Mouse (Mus musculus) embryonic facial prominence, embryonic 15.5 days (tissue): ENCODE data around the gene Commd9. TPM values are rescaled to one million over a fixed set of nuclear protein-coding genes. Genes with fewer than 3 reads are reported as not detected.

Experiments used
- ATAC-seq: fragments of 200-750 bp; cut with Nextera tagmentation; 2 replicates; pipeline ENCODE4 v1.8.0; 2017; ENCODE audit warnings: low read depth, moderate TSS enrichment; ENCODE audit not compliant: insufficient number of reproducible peaks, low FRiP score, low TSS enrichment
- H3K27ac ChIP-seq: fragments of 300-500 bp; sonication (generic); replicated peaks from 2 replicates; pipeline ENCODE4 v1.5.1; 2015; ENCODE audit warnings: mild to moderate bottlenecking, inconsistent platforms
- H3K27me3 ChIP-seq: fragments of 300-500 bp; sonication (generic); 2 replicates; pipeline ENCODE4 v1.6.1; 2015; ENCODE audit warnings: inconsistent platforms
- H3K36me3 ChIP-seq: fragments of 300-500 bp; sonication (generic); 2 replicates; pipeline ENCODE4 v1.6.1; 2015; ENCODE audit warnings: mild to moderate bottlenecking, inconsistent platforms
- H3K4me1 ChIP-seq: fragments of 300-500 bp; sonication (generic); 2 replicates; pipeline ENCODE4 v1.6.1; 2015; ENCODE audit warnings: inconsistent platforms
- H3K4me2 ChIP-seq: fragments of 300-500 bp; sonication (generic); replicated peaks from 2 replicates; pipeline ENCODE4 v1.6.1; 2015; ENCODE audit warnings: mild to moderate bottlenecking, inconsistent platforms
- H3K4me3 ChIP-seq: fragments of 300-500 bp; sonication (generic); replicated peaks from 2 replicates; pipeline ENCODE4 v1.5.1; 2015; ENCODE audit warnings: mild to moderate bottlenecking, inconsistent platforms
- H3K9ac ChIP-seq: fragments of 300-500 bp; sonication (generic); 2 replicates; pipeline ENCODE4 v1.6.1; 2015; ENCODE audit warnings: inconsistent platforms
- H3K9me3 ChIP-seq: fragments of 300-500 bp; sonication (generic); replicated peaks from 2 replicates; pipeline ENCODE4 v1.6.1; 2016; ENCODE audit warnings: inconsistent platforms
- WGBS: fragments of 180-500 bp; shearing (Covaris S2); methylation state at CpG from one replicate; pipeline ENCODE4 v1.1.7; 2015; 5-methylcytosine and 5-hydroxymethylcytosine counted together
- polyA plus RNA-seq: library from polyadenylated mRNA; unstranded; fragments of >200 nt; fragmentation: Nextera tagmentation; extraction: Ambion mirVana; gene quantifications from 2 replicates; pipeline ENCODE4 v1.2.1, GENCODE M21; 2015

Gene Commd9
- polyA plus RNA-seq, 1 experiment from 2014 or later: 66.8 TPM

DNA sequence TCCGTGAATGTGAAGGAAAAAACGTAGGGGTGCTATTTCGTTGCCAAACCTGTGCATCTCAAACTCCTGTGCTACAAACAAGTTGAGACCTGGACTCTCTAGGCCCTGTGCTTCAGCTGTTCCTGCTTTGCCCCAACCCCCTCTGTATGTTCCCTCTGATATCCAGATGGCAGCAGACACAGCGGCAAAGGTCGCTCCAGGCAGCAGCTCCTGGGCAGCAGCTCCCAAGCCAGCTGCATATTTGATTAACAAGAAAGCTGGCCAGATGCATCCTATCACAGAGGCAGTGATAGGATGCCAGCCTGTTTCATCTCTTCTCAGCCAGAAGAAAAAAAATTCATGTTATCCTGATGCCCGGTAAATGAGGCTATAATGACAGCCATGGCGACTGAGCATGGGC, 32.5 kb downstream of the Commd9 start:
- 64% methylated on average over 7 of the region's 7 CpGs for WGBS

DNA sequence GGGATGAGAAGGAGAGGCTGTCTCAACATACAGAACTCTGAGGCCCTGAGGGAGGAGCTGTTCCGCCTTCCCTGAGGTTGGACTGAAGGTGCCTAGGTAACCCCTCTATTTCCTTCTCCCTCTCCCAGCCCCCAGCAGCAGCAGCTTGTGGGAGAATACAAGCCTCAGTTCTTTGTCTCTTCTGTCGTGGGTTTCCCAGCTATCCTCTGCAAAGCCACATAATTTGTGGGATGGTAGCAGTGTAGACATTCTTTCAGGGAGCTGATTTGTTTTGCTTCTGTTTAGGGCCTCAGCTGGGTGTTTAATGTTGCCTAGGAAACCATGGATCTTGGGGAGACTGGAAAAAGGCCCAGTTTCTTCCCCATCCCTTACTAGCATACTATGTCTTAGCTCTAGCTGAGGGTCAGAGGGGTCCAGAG, 34.1 kb downstream of the Commd9 start:
- Histone ChIP-seq H3K4me3 (no peak overlapping the region), H3K36me3 (no peaks in the 10 kb centered on the region), H3K9me3 (no peaks in the 10 kb centered on the region), H3K27me3 (no peaks in the 10 kb centered on the region), H3K27ac (no peak overlapping the region), H3K9ac (no peak overlapping the region), H3K4me1 (no peaks in the 10 kb centered on the region), H3K4me2 (no peak overlapping the region)
- 0 out of 2 replicates have a peak, but pooled peaks have one; percentile 15 for ATAC-seq
- WGBS: 41% methylated on average over 2 of the region's 2 CpGs

More for the DNA sequence above, 32.5 kb downstream of the Commd9 start:
- H3K4me1 ChIP-seq: no peaks in the 10 kb centered on the region
- no peaks in the 10 kb centered on the region for H3K36me3 ChIP-seq
- H3K27me3 ChIP-seq: no peaks in the 10 kb centered on the region
- no peak overlapping the region for H3K27ac ChIP-seq
- no peak overlapping the region for H3K4me2 ChIP-seq
- no peak overlapping the region for H3K9ac ChIP-seq
- no peak for ATAC-seq
- H3K4me3 ChIP-seq: no peak overlapping the region
- H3K9me3 ChIP-seq: no peaks in the 10 kb centered on the region

DNA sequence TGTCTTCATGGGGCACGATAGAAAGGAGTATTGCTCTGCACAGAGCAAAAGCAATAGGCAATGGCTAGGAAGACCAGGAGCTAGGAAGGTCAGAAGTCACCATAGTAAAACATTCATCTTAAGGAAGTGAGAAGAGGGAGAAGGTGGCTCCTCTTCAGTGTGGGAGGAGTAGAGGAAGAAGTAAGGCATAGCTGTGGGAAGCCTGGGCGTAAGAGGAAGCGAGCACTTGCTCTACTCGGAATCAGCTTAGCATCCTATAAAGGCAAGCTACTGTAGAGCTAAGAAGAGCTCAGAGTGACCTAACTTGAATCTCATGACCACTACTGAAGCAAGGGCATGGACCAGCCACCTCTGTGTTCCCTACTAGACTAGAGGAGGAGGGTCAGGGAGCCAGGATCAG, 36.3 kb downstream of the Commd9 start:
- H3K36me3 ChIP-seq: no peaks in the 10 kb centered on the region
- WGBS: 89% methylated on average over 4 of the region's 4 CpGs
- H3K27ac ChIP-seq: no peak overlapping the region
- no peak for ATAC-seq
- no peak overlapping the region for H3K4me2 ChIP-seq
- H3K4me1 ChIP-seq: no peaks in the 10 kb centered on the region
- no peaks in the 10 kb centered on the region for H3K9me3 ChIP-seq
- no peak overlapping the region for H3K9ac ChIP-seq
- no peak overlapping the region for H3K4me3 ChIP-seq
- no peaks in the 10 kb centered on the region for H3K27me3 ChIP-seq

DNA sequence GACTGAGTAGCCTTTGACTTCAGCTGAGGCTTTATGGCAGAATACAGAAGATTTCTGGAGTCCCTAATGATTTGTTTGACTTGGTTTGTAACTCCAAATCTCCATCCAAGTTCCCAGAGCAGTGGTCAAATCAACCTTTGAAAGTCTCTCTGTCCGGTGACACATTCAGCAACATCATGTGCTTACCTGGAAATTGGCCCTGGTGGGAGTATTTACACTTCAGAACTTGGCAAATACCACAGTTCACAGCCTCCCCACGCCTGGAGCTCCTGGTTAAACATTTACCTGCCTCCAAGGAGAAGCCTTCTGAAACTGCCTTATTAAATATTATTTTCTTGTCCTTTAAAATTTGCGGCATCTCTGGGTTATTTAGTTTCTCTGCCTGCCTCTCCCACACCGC, 37.1 kb downstream of the Commd9 start:
- H3K4me1 ChIP-seq: no peaks in the 10 kb centered on the region
- H3K36me3 ChIP-seq: no peaks in the 10 kb centered on the region
- no peak overlapping the region for H3K4me3 ChIP-seq
- H3K9me3 ChIP-seq: no peaks in the 10 kb centered on the region
- ATAC-seq: no peak
- H3K9ac ChIP-seq: no peak overlapping the region
- H3K27me3 ChIP-seq: no peaks in the 10 kb centered on the region
- WGBS: 78% methylated on average over 4 of the region's 4 CpGs
- no peak overlapping the region for H3K27ac ChIP-seq
- no peak overlapping the region for H3K4me2 ChIP-seq

DNA sequence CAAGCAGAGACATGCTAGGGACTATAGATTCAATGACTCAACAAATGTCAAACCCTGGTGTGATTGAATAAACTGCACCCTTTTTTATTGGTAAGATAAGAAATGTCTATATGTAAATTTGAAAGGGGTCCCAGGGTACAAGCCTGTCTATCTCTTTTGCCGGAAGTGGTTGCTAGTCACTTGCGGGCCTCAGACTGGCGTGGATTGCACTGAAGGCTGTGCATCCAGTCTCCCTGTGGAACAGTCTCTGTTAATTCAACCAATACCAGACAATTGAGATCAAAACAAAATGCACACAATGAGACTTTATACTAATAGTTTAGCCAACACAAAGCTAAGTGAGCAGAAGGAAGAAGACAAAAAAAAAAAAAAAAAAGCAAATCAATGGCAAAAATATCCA, 39.1 kb downstream of the Commd9 start:
- no peak overlapping the region for H3K9ac ChIP-seq
- H3K9me3 ChIP-seq: no peaks in the 10 kb centered on the region
- H3K27ac ChIP-seq: no peak overlapping the region
- H3K4me3 ChIP-seq: no peak overlapping the region
- no peaks in the 10 kb centered on the region for H3K27me3 ChIP-seq
- H3K4me2 ChIP-seq: no peak overlapping the region
- no peak for ATAC-seq
- no peaks in the 10 kb centered on the region for H3K4me1 ChIP-seq
- no peaks in the 10 kb centered on the region for H3K36me3 ChIP-seq
- 77% methylated on average over 3 of the region's 3 CpGs for WGBS

DNA sequence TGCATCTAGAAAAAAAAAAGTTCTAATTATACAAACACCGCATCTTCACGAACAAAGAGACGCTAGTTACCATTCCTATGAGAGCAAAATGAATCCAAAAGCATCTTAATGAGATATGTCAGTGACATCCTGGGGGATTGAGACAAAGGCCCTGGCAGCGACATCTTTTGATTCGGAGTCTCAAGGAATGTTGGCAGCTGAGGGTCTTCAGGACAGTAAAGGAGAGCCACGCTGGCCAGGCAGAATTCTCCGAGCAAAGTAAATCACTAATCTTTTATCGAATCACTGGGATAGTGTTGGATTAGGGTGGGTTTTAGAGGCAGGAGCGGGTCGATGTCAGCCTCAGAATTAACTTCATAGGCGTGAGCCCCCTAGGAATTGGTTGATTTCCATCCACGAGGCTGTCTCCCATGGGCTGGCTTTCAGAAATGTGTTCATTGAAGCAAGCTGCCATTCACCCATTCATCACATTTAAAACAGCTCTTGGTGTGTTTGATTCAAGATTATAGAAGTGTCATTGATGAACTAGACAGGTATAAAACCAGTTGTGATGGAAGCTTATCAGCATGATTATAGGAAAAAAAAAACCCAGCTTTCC, 39.6 kb downstream of the Commd9 start:
- Histone ChIP-seq H3K4me1 (no peaks in the 10 kb centered on the region), H3K9ac (no peak overlapping the region), H3K4me3 (no peak overlapping the region), H3K27ac (no peak overlapping the region), H3K4me2 (no peak overlapping the region), H3K36me3 (no peaks in the 10 kb centered on the region), H3K9me3 (no peaks in the 10 kb centered on the region), H3K27me3 (no peaks in the 10 kb centered on the region)
- 67% methylated on average over 12 of the region's 12 CpGs for WGBS
- no peak for ATAC-seq

DNA sequence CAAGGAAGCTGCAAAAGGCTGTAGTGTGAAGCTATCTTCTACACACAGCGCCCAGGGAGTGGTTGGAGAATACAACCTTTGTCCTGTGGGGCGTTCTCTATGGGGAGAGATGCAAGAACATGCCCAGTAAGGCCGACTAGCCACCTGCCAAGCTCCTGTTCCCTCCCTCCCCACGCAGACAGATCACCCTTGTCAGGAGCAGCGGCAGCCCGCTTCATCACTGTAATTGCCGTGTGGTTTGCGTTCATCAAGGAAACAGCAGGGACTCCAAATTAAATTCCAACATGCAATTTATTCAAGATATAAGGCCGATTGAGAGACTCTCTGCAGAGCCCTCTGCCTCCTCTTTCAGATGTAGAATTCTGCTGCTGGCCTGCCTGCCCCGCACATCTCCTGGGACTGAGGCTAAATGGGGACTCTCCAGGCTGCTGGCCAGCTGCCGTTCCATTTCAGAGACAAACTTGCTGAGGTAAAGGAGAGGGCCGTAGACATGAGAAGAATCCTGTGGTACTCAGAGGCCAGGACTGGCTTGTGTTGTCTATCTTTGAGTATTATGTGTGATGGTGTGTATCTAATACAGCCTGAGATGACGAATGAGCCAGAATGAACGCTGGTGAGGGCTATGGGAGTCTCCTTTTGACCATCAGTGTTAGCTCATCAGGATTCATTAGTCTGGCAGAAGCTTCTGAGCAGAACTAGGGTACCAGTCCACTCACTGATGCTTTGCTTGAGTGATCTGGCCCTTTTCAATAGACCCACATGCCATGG, 46.3 kb downstream of the Commd9 start:
- Histone ChIP-seq H3K9ac (no peak overlapping the region), H3K36me3 (no peaks in the 10 kb centered on the region), H3K4me2 (no peak overlapping the region), H3K4me1 (no peaks in the 10 kb centered on the region), H3K27ac (no peak overlapping the region), H3K27me3 (no peaks in the 10 kb centered on the region), H3K9me3 (no peaks in the 10 kb centered on the region), H3K4me3 (no peak overlapping the region)
- 63% methylated on average over 14 of the region's 14 CpGs for WGBS
- no peak for ATAC-seq

DNA sequence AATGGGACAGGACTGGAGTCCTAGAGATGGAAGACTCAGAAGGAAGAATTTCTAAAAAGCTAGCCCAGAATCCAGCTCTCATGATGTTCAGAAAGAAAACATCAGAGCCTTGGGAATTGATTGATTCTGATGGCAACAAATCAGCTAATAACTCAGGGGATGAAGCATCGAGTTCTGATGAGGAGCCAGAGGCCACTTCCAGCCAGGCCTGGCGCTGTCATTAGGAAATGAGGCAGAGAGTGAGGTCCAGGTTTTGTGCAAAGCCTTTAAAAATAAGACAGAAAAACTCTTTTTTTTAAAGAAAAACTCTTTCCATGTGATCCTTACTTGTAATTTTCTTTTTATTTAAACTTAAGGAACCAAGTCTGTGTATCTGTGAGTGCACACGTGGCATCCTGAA, 47.3 kb downstream of the Commd9 start:
- ATAC-seq: no peak
- Histone ChIP-seq H3K4me3 (no peak overlapping the region), H3K27ac (no peak overlapping the region), H3K9ac (no peak overlapping the region), H3K4me1 (no peaks in the 10 kb centered on the region), H3K4me2 (no peak overlapping the region), H3K27me3 (no peaks in the 10 kb centered on the region), H3K9me3 (no peaks in the 10 kb centered on the region), H3K36me3 (no peaks in the 10 kb centered on the region)
- 76% methylated on average over 3 of the region's 3 CpGs for WGBS

DNA sequence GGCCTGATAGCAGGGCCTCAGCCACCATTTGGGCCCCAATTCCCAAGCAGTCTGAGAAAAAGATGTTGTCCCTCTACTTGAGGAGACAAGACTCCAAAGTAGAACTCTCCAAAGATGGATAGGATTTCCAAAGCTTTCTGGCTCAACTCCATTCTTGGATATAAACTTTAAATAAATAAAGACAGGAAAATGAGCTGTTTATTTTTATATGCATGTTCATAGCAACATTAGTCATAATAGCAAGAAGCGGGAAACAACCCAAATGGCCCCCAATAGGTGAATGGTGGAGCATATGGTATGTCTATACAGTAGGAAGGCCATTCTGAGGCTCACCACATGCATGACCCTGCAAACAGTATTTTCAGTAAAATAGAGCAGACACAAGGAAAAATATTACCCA, 49.0 kb downstream of the Commd9 start:
- no peak overlapping the region for H3K9ac ChIP-seq
- 81% methylated on average over 1 of the region's 1 CpGs for WGBS
- ATAC-seq: no peak
- no peak overlapping the region for H3K4me2 ChIP-seq
- H3K36me3 ChIP-seq: no peaks in the 10 kb centered on the region
- H3K4me3 ChIP-seq: no peak overlapping the region
- H3K9me3 ChIP-seq: no peaks in the 10 kb centered on the region
- no peaks in the 10 kb centered on the region for H3K4me1 ChIP-seq
- no peak overlapping the region for H3K27ac ChIP-seq
- H3K27me3 ChIP-seq: no peaks in the 10 kb centered on the region

DNA sequence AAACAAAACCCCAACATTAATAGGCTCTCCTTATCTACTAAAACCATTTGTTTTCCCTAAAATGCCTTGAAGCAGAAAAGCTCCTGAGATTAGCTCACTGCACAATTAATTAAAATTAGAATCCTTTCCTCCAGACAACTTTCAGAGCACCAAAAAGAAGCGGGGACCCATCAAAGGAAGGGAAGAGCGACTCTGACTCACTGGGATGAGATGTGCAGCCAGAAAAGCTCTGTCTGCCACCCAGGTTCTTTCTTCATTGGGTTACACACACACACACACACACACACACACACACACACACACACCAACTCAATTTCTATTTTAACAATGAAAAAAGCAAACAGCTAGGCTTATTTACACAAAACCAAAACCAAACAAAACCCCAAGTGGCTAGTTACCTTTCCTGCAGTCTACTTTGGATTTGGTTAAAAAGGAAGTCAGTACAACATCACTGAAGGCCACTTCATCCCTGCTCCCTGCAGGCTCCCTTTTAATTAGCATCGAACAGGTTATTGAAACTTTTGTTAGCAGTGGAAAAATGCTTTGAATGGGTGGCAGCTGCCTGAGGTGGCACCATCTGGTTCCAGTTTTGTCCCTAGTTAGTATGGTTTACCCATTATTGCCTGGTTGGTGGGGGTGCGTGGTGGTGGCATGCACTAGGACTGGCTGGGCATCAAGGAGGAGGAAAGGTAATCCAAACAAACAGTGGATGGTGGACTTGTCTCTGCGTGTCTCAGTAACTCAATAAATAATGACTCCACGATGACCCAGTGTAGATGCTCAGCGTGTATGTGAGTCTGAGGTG, 64.9 kb downstream of the Commd9 start:
- no peak overlapping the region for H3K27ac ChIP-seq
- H3K4me1 ChIP-seq: no peaks in the 10 kb centered on the region
- H3K4me2 ChIP-seq: no peak overlapping the region
- no peaks in the 10 kb centered on the region for H3K9me3 ChIP-seq
- ATAC-seq: no peak
- H3K4me3 ChIP-seq: no peak overlapping the region
- H3K36me3 ChIP-seq: peaks cover 22% of the 10 kb centered on the region
- H3K9ac ChIP-seq: no peak overlapping the region
- 62% methylated on average over 7 of the region's 7 CpGs for WGBS
- no peaks in the 10 kb centered on the region for H3K27me3 ChIP-seq
